Mouse (Mus musculus) thymus, postnatal 0 days (tissue): ENCODE results near the gene Golph3. TPM values are rescaled to one million over a fixed set of nuclear protein-coding genes. Genes with fewer than 3 reads are reported as not detected.
A peak's percentile ranks its signal among the peaks of the same experiment; 100 is the strongest.
"Not testable (repeated sequence)": the region's sequence is repeated elsewhere in the genome, so short reads cannot be mapped to it uniquely, and the experiment has no call there.

Source experiments
- DNase-seq: peaks from one replicate; pipeline ENCODE4 v3.0.0-alpha.2; 2015; ENCODE audit warnings: low spot score
- polyA plus RNA-seq: library from polyadenylated mRNA; unstranded; fragments of >200 nt; fragmentation: Nextera tagmentation; extraction: Ambion mirVana; gene quantifications from 2 replicates; pipeline ENCODE4 v1.2.1, GENCODE M21; 2015

Golph3 gene
- polyA plus RNA-seq, 1 experiment from 2014 or later, result 84.1 TPM

GRCm38 (mm10) chr15:12355261-12355660 is 34.0 kb downstream of the Golph3 start:
- DNase-seq, result no peak

GRCm38 (mm10) chr15:12355907-12356306 is 34.7 kb downstream of the Golph3 start:
- DNase-seq, result no peak

GRCm38 (mm10) chr15:12357459-12357858 is 36.2 kb downstream of the Golph3 start:
- DNase-seq, result no peak

- DNase-seq, result no peak
These were observed 37.1 kb downstream of the Golph3 start for GRCm38 (mm10) chr15:12358384-12358783.

- no peak for DNase-seq
These were observed 39.4 kb downstream of the Golph3 start for GRCm38 (mm10) chr15:12360519-12361212.

- DNase-seq, result no peak
These were observed 40.9 kb downstream of the Golph3 start for GRCm38 (mm10) chr15:12362001-12362700.

GRCm38 (mm10) chr15:12362701-12363040 is 41.4 kb downstream of the Golph3 start:
- no peak for DNase-seq

- DNase-seq, result no peak
These were observed 42.8 kb downstream of the Golph3 start for GRCm38 (mm10) chr15:12364096-12364495.

GRCm38 (mm10) chr15:12365416-12366071 is 44.3 kb downstream of the Golph3 start:
- DNase-seq, result no peak

- no peak for DNase-seq
These were observed 44.8 kb downstream of the Golph3 start for GRCm38 (mm10) chr15:12366072-12366469.

GRCm38 (mm10) chr15:12366580-12367305 is 45.5 kb downstream of the Golph3 start:
- not testable (repeated sequence) for DNase-seq

- no peak for DNase-seq
These were observed 46.2 kb downstream of the Golph3 start for GRCm38 (mm10) chr15:12367306-12368080.

GRCm38 (mm10) chr15:12368357-12368756 is 47.1 kb downstream of the Golph3 start:
- DNase-seq, result no peak

- no peak for DNase-seq
These were observed 47.6 kb downstream of the Golph3 start for GRCm38 (mm10) chr15:12368850-12369249.

- no peak for DNase-seq
These were observed 48.8 kb downstream of the Golph3 start for GRCm38 (mm10) chr15:12370096-12370495.

- DNase-seq, result peak; percentile 80
These were observed 49.9 kb downstream of the Golph3 start for GRCm38 (mm10) chr15:12371183-12371582.

- DNase-seq, result no peak
These were observed 52.2 kb downstream of the Golph3 start for GRCm38 (mm10) chr15:12373496-12373895.

- no peak for DNase-seq
These were observed 52.7 kb downstream of the Golph3 start for GRCm38 (mm10) chr15:12373918-12374317.

- DNase-seq, result no peak
These were observed 53.7 kb downstream of the Golph3 start for GRCm38 (mm10) chr15:12374916-12375315.

GRCm38 (mm10) chr15:12375641-12376311 is 54.5 kb downstream of the Golph3 start:
- peak; percentile 93 for DNase-seq
